In genomic region chrX:166196327-166196726, GRCm38 (mm10) we compare ENCODE assay signal across 11 mouse cellular contexts.
"Had no signal": no experiment of that assay in that cellular context is flagged by ENCODE, and none has a peak within 500 bp of the region (broad histone marks: within the 10 kb centered on the region; RNA-seq: fewer than 3 reads in every experiment).

No protein-coding gene starts in this region.

- H3K36me3 ChIP-seq: limb, embryonic 15.5 days; midbrain, embryonic 13.5 days; stomach, embryonic 15.5 days had no signal

- H3K9me3 ChIP-seq: limb, embryonic 15.5 days; midbrain, embryonic 13.5 days; stomach, embryonic 15.5 days had no signal

- H3K27me3 ChIP-seq: limb, embryonic 15.5 days; stomach, embryonic 15.5 days had no signal

- H3K4me3 ChIP-seq: limb, embryonic 15.5 days; midbrain, embryonic 13.5 days; stomach, embryonic 15.5 days had no signal

- H3K9ac ChIP-seq: limb, embryonic 15.5 days; lung, embryonic 14.5 days; midbrain, embryonic 13.5 days; stomach, embryonic 15.5 days had no signal

- H3K27ac ChIP-seq: limb, embryonic 15.5 days; macrophage; midbrain, embryonic 13.5 days; stomach, embryonic 15.5 days had no signal

- ATAC-seq: intestine, postnatal 0 days; midbrain, embryonic 13.5 days had no signal

- H3K4me2 ChIP-seq: limb, embryonic 15.5 days; lung, embryonic 14.5 days; midbrain, embryonic 13.5 days; stomach, embryonic 15.5 days had no signal

- H3K4me1 ChIP-seq: limb, embryonic 15.5 days; midbrain, embryonic 13.5 days; stomach, embryonic 15.5 days had no signal

- DNase-seq: kidney, postnatal 25 days; lung, embryonic 14.5 days; lung, postnatal 10 days; right cerebral cortex, postnatal 14 days; thymus, adult 2 months; thymus, postnatal 25 days had no signal
